Mouse (Mus musculus) hindbrain, postnatal 0 days (tissue): ENCODE data around the gene Zg16. TPM values are rescaled to one million over a fixed set of nuclear protein-coding genes. Genes with fewer than 3 reads are reported as not detected.
A peak's percentile ranks its signal among the peaks of the same experiment; 100 is the strongest.

Experiments used
- ATAC-seq: fragments of 200-750 bp; cut with Nextera tagmentation; 2 replicates; pipeline ENCODE4 v1.8.0; 2017; ENCODE audit warnings: mild to moderate bottlenecking, moderate TSS enrichment, moderate library complexity
- DNase-seq: peaks from one replicate; pipeline ENCODE4 v3.0.0-alpha.2; 2015; ENCODE audit warnings: low spot score
- H3K27ac ChIP-seq: fragments of 300-500 bp; sonication (generic); 2 replicates; pipeline ENCODE4 v1.5.1; 2014; ENCODE audit warnings: mild to moderate bottlenecking
- H3K27me3 ChIP-seq: fragments of 300-500 bp; sonication (generic); 2 replicates; pipeline ENCODE4 v1.6.1; 2014; ENCODE audit warnings: low read length, mixed read lengths; ENCODE audit not compliant: insufficient read depth
- H3K36me3 ChIP-seq: fragments of 300-500 bp; sonication (generic); 2 replicates; pipeline ENCODE4 v1.6.1; 2014; ENCODE audit warnings: low read length, mixed read lengths; ENCODE audit not compliant: insufficient read depth
- H3K4me1 ChIP-seq: fragments of 300-500 bp; sonication (generic); 2 replicates; pipeline ENCODE4 v1.6.1; 2014; ENCODE audit warnings: antibody characterized with exemption, low read length, mixed read lengths; ENCODE audit not compliant: insufficient read depth
- H3K4me2 ChIP-seq: fragments of 300-500 bp; sonication (generic); 2 replicates; pipeline ENCODE4 v1.6.1; 2014; ENCODE audit warnings: low read depth, mild to moderate bottlenecking, low read length, moderate library complexity, mixed read lengths
- H3K4me3 ChIP-seq: fragments of 300-500 bp; sonication (generic); 2 replicates; pipeline ENCODE4 v1.5.1; 2014; ENCODE audit warnings: low read length
- H3K9ac ChIP-seq: fragments of 300-500 bp; sonication (generic); replicated peaks from 2 replicates; pipeline ENCODE4 v1.6.1; 2014; ENCODE audit warnings: mild to moderate bottlenecking, low read length, moderate library complexity, mixed read lengths
- H3K9me3 ChIP-seq: fragments of 300-500 bp; sonication (generic); 2 replicates; pipeline ENCODE4 v1.6.1; 2016; ENCODE audit warnings: low read length, mixed read lengths
- CTCF ChIP-seq: IDR thresholded peaks from 2 replicates; pipeline ENCODE4 v1.5.1; 2016; ENCODE audit warnings: antibody characterized with exemption, control low read depth, low read depth
- WGBS: fragments of 180-500 bp; shearing (Covaris S2); extraction: QIAGEN DNeasy Blood & Tissue Kit; methylation state at CpG from one replicate; pipeline ENCODE4 v1.1.7; 2014; 5-methylcytosine and 5-hydroxymethylcytosine counted together
- polyA plus RNA-seq: library from polyadenylated mRNA; unstranded; fragments of >200 nt; fragmentation: Nextera tagmentation; extraction: Ambion mirVana; gene quantifications from 2 replicates; pipeline ENCODE4 v1.2.1, GENCODE M21; 2015
- total RNA-seq: library from RNA; depleted of rRNA; stranded (reverse); fragments of >200 nt; gene quantifications from 2 replicates; pipeline ENCODE4 v1.2.3, GENCODE M21; 2014

The Zg16 gene
- total and polyA plus RNA-seq, 2 experiments from 2014 or later: not detected

GRCm38 (mm10) chr7:127025556-127026160, 61.5 kb downstream of the Zg16 start:
- H3K4me1 ChIP-seq: peaks cover 30% of the 10 kb centered on the region
- no peaks in the 10 kb centered on the region for H3K27me3 ChIP-seq
- under 1% methylated on average over 58 of the region's 65 CpGs for WGBS
- DNase-seq (peak; percentile 55), ATAC-seq (no peak)
- H3K36me3 ChIP-seq: peaks cover 19% of the 10 kb centered on the region; the same call in 1 of the 2 replicates
- peak overlapping the region; percentile 88 for H3K4me3 ChIP-seq
- H3K4me2 ChIP-seq: peak overlapping the region; percentile 87
- H3K27ac ChIP-seq: peak overlapping the region; percentile 99
- H3K9me3 ChIP-seq: no peaks in the 10 kb centered on the region
- TF ChIP-seq CTCF: no peak
- H3K9ac ChIP-seq: peak overlapping the region; percentile 99

GRCm38 (mm10) chr7:127024755-127025555, 62.2 kb downstream of the Zg16 start:
- Histone ChIP-seq H3K36me3 (peaks cover 19% of the 10 kb centered on the region; the same call in 1 of the 2 replicates), H3K9me3 (no peaks in the 10 kb centered on the region), H3K9ac (peak overlapping the region; percentile 99), H3K4me2 (peak overlapping the region; percentile 87), H3K4me1 (peaks cover 33% of the 10 kb centered on the region), H3K27me3 (no peaks in the 10 kb centered on the region), H3K27ac (peak overlapping the region; percentile 99), H3K4me3 (peak overlapping the region; percentile 88)
- DNase-seq (peak; percentile 92), ATAC-seq (peak; percentile 34)
- TF ChIP-seq CTCF: peak; percentile 82
- under 1% methylated on average over 28 of the region's 30 CpGs for WGBS

GRCm38 (mm10) chr7:127023896-127024690, 63.0 kb downstream of the Zg16 start:
- ATAC-seq: no peak
- TF ChIP-seq CTCF: no peak
- Histone ChIP-seq H3K36me3 (peaks cover 19% of the 10 kb centered on the region; the same call in 1 of the 2 replicates), H3K9ac (peak overlapping the region; percentile 99), H3K4me3 (peak overlapping the region; percentile 88), H3K27me3 (no peaks in the 10 kb centered on the region), H3K9me3 (no peaks in the 10 kb centered on the region), H3K27ac (peak overlapping the region; percentile 99), H3K4me2 (peak overlapping the region; percentile 87), H3K4me1 (peaks cover 41% of the 10 kb centered on the region)
- no peak for DNase-seq
- WGBS: 13% methylated on average over 19 of the region's 19 CpGs

GRCm38 (mm10) chr7:127023272-127023691, 63.8 kb downstream of the Zg16 start:
- Histone ChIP-seq H3K27me3 (no peaks in the 10 kb centered on the region), H3K27ac (peak overlapping the region; percentile 32; the same call in 1 of the 2 replicates), H3K4me1 (peaks cover 47% of the 10 kb centered on the region), H3K9ac (peak overlapping the region; percentile 99), H3K4me3 (peak overlapping the region; percentile 88), H3K36me3 (peaks cover 19% of the 10 kb centered on the region; the same call in 1 of the 2 replicates), H3K9me3 (no peaks in the 10 kb centered on the region), H3K4me2 (peak overlapping the region; percentile 87)
- WGBS: 58% methylated on average over 13 of the region's 13 CpGs
- ATAC-seq (no peak), DNase-seq (peak; percentile 24)
- TF ChIP-seq CTCF: no peak

- 58% methylated on average over 7 of the region's 7 CpGs for WGBS
- Histone ChIP-seq H3K4me2 (peak overlapping the region; percentile 87), H3K36me3 (peaks cover 19% of the 10 kb centered on the region; the same call in 1 of the 2 replicates), H3K9ac (peak overlapping the region; percentile 99; the same call in 1 of the 2 replicates), H3K4me1 (peaks cover 47% of the 10 kb centered on the region), H3K27ac (0 out of 2 replicates have a peak overlapping the region, but pooled peaks have one; percentile 32), H3K9me3 (no peaks in the 10 kb centered on the region), H3K27me3 (no peaks in the 10 kb centered on the region), H3K4me3 (no peak overlapping the region)
- ATAC-seq (no peak), DNase-seq (no peak)
- no peak for TF ChIP-seq CTCF
Measured at GRCm38 (mm10) chr7:127022528-127023271, 64.4 kb downstream of the Zg16 start.
